Mouse (Mus musculus) thymus, adult 2 months (tissue): ENCODE data around the gene Sh3kbp1. TPM values are rescaled to one million over a fixed set of nuclear protein-coding genes. Genes with fewer than 3 reads are reported as not detected.

Experiments used
- DNase-seq: peaks from one replicate; pipeline ENCODE4 v3.0.0; 2021
- H3K27ac ChIP-seq: fragments of 200-500 bp; 2 replicates; pipeline ENCODE4 v1.5.1; 2012; ENCODE audit warnings: low read length, control low read depth; ENCODE audit not compliant: control insufficient read depth, insufficient read depth
- H3K27me3 ChIP-seq: fragments of 200-500 bp; 2 replicates; pipeline ENCODE4 v1.6.1; 2012; ENCODE audit warnings: mild to moderate bottlenecking, low read length, moderate library complexity, mixed read lengths; ENCODE audit not compliant: control insufficient read depth, insufficient read depth
- H3K36me3 ChIP-seq: fragments of 200-500 bp; 2 replicates; pipeline ENCODE4 v1.6.1; 2012; ENCODE audit warnings: mild to moderate bottlenecking, low read length, moderate library complexity; ENCODE audit not compliant: control insufficient read depth, insufficient read depth
- H3K4me1 ChIP-seq: fragments of 200-500 bp; replicated peaks from 2 replicates; pipeline ENCODE4 v1.6.1; 2012; ENCODE audit warnings: low read length; ENCODE audit not compliant: control insufficient read depth, insufficient read depth
- H3K4me3 ChIP-seq: fragments of 200-500 bp; 2 replicates; pipeline ENCODE4 v1.5.1; 2012; ENCODE audit warnings: mild to moderate bottlenecking, low read length, control low read depth, moderate library complexity; ENCODE audit not compliant: control insufficient read depth, insufficient read depth
- CTCF ChIP-seq: fragments of 200-500 bp; IDR thresholded peaks from 2 replicates; pipeline ENCODE4 v1.5.1; 2012; ENCODE audit warnings: mild to moderate bottlenecking, control low read depth, low read length, moderate library complexity, borderline replicate concordance; ENCODE audit not compliant: control insufficient read depth, poor library complexity, insufficient read depth; ENCODE audit errors: extremely low read depth
- POLR2A ChIP-seq: fragments of 200-500 bp; IDR thresholded peaks from 2 replicates; pipeline ENCODE4 v1.6.1; 2012; ENCODE audit warnings: mild to moderate bottlenecking, low read length, control low read depth, moderate library complexity; ENCODE audit not compliant: control insufficient read depth, poor library complexity, insufficient read depth; ENCODE audit errors: extremely low read depth
- WGBS: fragments of 180-500 bp; shearing (Covaris S2); methylation state at CpG from one replicate; pipeline ENCODE4 v1.1.7; 2018; 5-methylcytosine and 5-hydroxymethylcytosine counted together
- polyA plus RNA-seq: library from polyadenylated mRNA; depleted of rRNA; stranded (reverse); fragments of >200 nt; gene quantifications from 2 replicates; pipeline ENCODE4 v1.2.3, GENCODE M21; 2012

Sh3kbp1 gene
- polyA plus RNA-seq, 1 experiment, result 114 TPM

DNA sequence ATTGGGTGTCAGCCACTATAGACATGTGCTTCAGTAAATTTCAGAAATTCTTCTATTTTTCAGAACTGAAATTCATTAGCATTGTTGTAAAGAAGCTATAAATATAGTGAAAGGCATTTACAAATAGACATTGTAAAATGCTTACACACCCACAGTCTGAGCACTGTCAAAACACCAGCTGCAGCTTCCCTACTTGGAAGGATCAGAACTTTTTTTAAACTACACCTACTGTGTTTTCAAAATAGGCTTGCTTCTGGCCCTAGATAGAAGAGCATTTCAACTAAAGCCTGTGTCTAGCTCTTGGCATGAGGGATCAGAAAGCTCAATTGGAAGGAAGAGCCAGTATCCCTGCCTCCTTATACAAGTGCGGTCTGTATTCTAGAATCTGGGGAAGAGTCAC is 305.0 kb downstream of the Sh3kbp1 start:
- TF ChIP-seq CTCF (no peak), POLR2A (no peak)
- 95% methylated on average over 1 of the region's 1 CpGs for WGBS

DNA sequence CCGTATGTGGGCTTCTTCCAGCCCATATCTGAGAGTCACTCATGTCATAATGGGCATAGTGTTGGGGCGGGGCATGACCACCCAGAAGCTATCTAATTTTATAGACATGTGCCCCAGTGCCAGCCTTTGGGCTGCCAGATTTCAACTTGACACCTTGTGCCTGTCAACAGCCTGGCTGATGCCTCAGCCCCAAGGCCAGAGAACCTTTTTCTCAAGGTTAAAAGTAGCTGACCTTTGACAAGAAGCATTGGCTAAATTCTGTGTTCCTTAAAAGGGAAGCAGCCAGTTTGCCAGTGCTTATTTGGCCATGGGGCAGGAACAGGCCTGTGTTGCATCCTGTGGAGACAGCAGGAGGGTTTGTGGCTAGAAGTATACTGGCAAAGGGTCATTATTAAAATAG is 315.5 kb downstream of the Sh3kbp1 start:
- 98% methylated on average over 2 of the region's 2 CpGs for WGBS
- H3K4me1 ChIP-seq, result no peaks in the 10 kb centered on the region
- H3K27ac ChIP-seq, result no peak overlapping the region
- TF ChIP-seq CTCF, result no peak
- TF ChIP-seq POLR2A, result no peak
- no peak overlapping the region for H3K4me3 ChIP-seq
- no peak for DNase-seq
- no peaks in the 10 kb centered on the region; the same call in 1 of the 2 replicates for H3K36me3 ChIP-seq
- no peaks in the 10 kb centered on the region for H3K27me3 ChIP-seq

More for the DNA sequence above, 305.0 kb downstream of the Sh3kbp1 start:
- Histone ChIP-seq H3K36me3 (0 out of 2 replicates have a peak, but pooled peaks cover 4% of the 10 kb centered on the region), H3K27me3 (no peaks in the 10 kb centered on the region), H3K4me3 (no peak overlapping the region), H3K27ac (no peak overlapping the region), H3K4me1 (no peaks in the 10 kb centered on the region)
- DNase-seq, result no peak

DNA sequence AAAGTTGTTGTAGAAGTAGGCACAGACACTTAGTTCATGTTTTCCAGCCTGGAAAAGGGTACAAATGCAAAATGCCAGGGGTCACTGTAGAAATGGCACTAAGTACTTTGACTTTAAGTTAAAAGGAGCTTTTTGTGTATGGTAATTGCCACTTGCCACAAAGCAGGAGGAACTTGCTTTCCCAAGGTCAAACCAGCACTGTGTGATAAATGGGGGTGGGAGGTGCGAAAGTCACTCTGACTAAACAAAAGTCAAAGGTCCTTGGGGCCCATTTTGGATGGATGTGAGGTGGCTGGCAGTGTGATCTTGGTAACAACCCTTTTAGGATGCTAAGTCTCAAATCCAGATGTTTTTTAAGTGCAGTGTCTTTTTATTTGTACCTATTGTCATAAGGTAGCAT is 316.5 kb downstream of the Sh3kbp1 start:
- no peak overlapping the region for H3K4me3 ChIP-seq
- DNase-seq, result no peak
- H3K27ac ChIP-seq, result no peak overlapping the region
- WGBS, result 100% methylated on average over 1 of the region's 1 CpGs
- TF ChIP-seq POLR2A (no peak), CTCF (no peak)
- no peaks in the 10 kb centered on the region; the same call in 1 of the 2 replicates for H3K36me3 ChIP-seq
- H3K4me1 ChIP-seq, result no peaks in the 10 kb centered on the region
- no peaks in the 10 kb centered on the region for H3K27me3 ChIP-seq

DNA sequence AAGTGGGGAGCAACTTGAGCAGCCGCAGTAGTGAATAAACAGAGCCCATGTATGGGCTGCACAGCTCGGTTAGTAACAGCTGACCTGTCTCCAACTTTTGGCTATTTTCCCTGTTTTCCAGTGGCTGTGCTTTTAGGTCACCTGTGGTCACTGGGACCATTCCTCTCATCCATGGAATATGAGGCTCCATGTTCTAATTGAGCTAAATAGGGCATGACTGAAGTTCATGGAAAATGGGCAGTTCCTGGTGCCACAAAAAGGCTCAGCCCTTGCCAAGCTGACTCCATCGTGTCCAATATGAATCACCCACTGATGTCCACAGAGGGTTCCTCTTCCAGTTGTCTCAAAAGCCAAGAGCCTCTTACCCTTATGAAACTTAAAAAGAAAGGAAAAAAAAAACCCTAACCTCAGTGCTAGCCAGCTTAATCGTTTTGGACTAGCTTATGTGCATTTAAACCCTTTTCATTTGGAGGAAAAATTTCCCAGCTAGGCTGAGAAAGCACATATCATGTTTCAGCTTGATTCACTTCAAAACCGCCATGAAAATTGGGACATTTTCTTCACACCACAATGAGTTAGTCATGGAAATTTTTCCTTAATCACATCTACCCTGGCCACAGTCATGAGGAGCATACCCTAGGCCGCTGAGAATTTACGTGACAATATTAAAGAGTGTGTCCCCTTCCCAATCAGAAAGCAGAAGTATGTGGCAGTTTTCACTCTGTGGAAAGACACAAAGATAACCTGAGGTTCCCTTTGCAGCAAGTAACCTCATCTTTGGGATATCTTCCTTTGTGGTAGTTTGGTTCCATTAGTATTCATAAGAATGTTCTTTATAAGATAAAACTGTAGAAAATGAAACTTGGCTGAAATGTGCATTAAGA is 326.7 kb downstream of the Sh3kbp1 start:
- DNase-seq, result no peak
- 90% methylated on average over 7 of the region's 7 CpGs for WGBS
- no peak for TF ChIP-seq POLR2A
- TF ChIP-seq CTCF, result no peak
- Histone ChIP-seq H3K4me1 (0 out of 2 replicates have a peak, but pooled peaks cover 3% of the 10 kb centered on the region), H3K36me3 (no peaks in the 10 kb centered on the region), H3K4me3 (no peak overlapping the region), H3K27me3 (no peaks in the 10 kb centered on the region), H3K27ac (no peak overlapping the region)

DNA sequence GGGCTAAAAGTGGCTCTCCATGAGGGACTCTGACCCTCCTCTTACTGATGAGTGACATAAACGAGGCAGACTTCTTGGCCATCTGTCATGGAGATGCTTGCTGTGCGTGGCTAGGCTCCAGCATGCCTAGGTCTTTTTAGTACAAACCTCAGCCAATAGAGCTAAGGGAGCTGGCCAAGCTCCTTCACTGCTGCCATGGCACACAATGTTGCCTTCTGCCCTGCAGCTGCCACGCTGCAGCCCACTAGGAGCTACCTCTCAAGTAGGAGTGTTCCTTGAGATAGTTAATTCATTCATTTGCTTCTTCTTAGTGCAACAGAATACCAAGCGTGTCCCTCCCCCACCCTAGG is 327.3 kb downstream of the Sh3kbp1 start:
- no peak for DNase-seq
- H3K27me3 ChIP-seq, result no peaks in the 10 kb centered on the region
- H3K36me3 ChIP-seq, result peaks cover 4% of the 10 kb centered on the region; the same call in 1 of the 2 replicates
- 98% methylated on average over 4 of the region's 4 CpGs for WGBS
- no peak overlapping the region for H3K4me3 ChIP-seq
- TF ChIP-seq POLR2A, result no peak
- 0 out of 2 replicates have a peak, but pooled peaks cover 3% of the 10 kb centered on the region for H3K4me1 ChIP-seq
- H3K27ac ChIP-seq, result no peak overlapping the region

DNA sequence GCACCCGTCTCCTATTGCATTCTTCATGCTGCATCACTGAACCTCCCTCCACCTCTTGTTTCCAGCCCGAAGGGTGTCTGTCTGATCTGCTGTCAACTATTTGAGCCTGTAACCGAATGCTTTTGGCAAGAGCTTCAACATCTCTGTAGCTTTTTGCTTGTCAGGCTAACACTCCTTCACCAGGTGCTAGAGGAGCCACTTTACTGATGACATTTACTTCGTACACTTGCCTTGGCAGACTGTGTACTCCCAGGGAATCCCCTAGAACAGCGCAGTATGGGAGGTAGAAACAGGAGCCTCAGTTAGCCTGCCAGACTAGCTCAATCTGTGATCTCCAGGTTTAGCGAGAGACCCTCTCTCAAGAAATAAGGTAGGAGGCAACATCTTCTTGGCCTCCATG is 328.4 kb downstream of the Sh3kbp1 start:
- TF ChIP-seq POLR2A, result no peak
- TF ChIP-seq CTCF, result no peak
- no peak for DNase-seq
- Histone ChIP-seq H3K36me3 (peaks cover 4% of the 10 kb centered on the region; the same call in 1 of the 2 replicates), H3K27ac (no peak overlapping the region), H3K27me3 (no peaks in the 10 kb centered on the region), H3K4me1 (0 out of 2 replicates have a peak, but pooled peaks cover 3% of the 10 kb centered on the region), H3K4me3 (no peak overlapping the region)
- WGBS, result 97% methylated on average over 6 of the region's 6 CpGs

DNA sequence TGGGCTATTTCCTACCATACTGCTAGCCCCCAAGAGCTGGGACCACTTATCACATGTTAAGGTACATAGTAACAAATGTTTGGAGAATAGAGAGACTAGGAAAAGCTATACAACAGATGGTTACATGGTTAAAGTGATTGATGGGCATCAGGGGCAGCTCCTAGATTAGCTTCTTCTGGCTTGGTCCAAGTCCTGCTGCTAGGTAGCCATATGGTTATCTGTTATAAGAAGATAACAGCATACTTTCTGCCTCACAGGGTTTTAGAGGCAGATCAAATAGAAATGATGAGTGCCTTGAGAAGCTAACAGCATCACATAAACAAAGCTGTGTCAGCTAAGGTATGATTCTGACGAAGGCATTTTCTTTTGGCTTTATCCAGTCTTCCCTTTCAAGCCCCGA is 334.3 kb downstream of the Sh3kbp1 start:
- H3K27me3 ChIP-seq, result no peaks in the 10 kb centered on the region
- DNase-seq, result no peak
- H3K4me1 ChIP-seq, result no peaks in the 10 kb centered on the region
- TF ChIP-seq CTCF (no peak), POLR2A (no peak)
- 98% methylated on average over 2 of the region's 2 CpGs for WGBS
- peaks cover 14% of the 10 kb centered on the region for H3K36me3 ChIP-seq
- no peak overlapping the region for H3K4me3 ChIP-seq
- no peak overlapping the region for H3K27ac ChIP-seq
